ENCODE assay signal across 1 mouse cellular context in the genomic region with DNA sequence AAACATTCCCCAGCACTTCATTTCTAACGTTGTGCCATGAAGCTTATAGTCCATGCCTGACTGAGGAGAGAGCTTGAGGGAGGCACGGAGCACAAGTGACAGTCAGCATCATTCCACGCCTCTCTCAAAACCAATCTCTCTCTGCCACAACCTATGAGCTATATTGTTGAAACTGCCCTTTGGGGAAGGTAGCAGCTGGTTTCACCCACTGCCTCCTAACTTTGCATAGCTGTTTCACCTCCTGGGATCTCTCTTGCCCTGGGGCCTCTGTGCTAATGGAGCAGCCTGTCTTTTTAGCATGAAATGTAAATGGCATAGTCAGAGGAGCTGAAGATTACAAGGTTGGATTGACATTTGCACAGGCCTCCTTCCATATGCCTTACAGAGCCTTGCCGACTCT.
TF ChIP-seq lines count a peak whose summit lies in the region.

No protein-coding gene starts in this region.

TF ChIP-seq in CH12.LX, 34 proteins besides CTCF, POLR2A, EP300 and RAD21:
- TF ChIP-seq SIN3A (IDR thresholded peaks at IDR 0.05; ENCODE audit: low read length) (no peak), MEF2A (IDR thresholded peaks at IDR 0.05; ENCODE audit: borderline replicate concordance, low read depth, low read length) (no peak), BHLHE40 (IDR thresholded peaks at IDR 0.05; ENCODE audit: low read depth, low read length) (no peak), NRF1 (IDR thresholded peaks at IDR 0.05; ENCODE audit: low read depth, low read length) (no peak), ETS1 (conservative IDR thresholded peaks at IDR 0.05; ENCODE audit: low read depth, low read length) (no peak), USF2 (conservative IDR thresholded peaks at IDR 0.05; ENCODE audit: low read depth, low read length) (no peak), GABPA (IDR thresholded peaks at IDR 0.05; ENCODE audit: insufficient replicate concordance, low read depth, low read length) (no peak), CHD2 (IDR thresholded peaks at IDR 0.05; ENCODE audit: low read length) (no peak), MAX (IDR thresholded peaks at IDR 0.05; ENCODE audit: low read length) (no peak), MAZ (IDR thresholded peaks at IDR 0.05; ENCODE audit: low read depth, low read length) (no peak), TBP (conservative IDR thresholded peaks at IDR 0.05; ENCODE audit: low read depth, low read length) (no peak), USF1 (IDR thresholded peaks at IDR 0.05; ENCODE audit: low read depth, low read length) (no peak), KAT2A (IDR thresholded peaks at IDR 0.05; ENCODE audit: insufficient replicate concordance, low read length) (no peak)
